8 mouse cellular contexts compared by ENCODE assay signal in the genomic region with DNA sequence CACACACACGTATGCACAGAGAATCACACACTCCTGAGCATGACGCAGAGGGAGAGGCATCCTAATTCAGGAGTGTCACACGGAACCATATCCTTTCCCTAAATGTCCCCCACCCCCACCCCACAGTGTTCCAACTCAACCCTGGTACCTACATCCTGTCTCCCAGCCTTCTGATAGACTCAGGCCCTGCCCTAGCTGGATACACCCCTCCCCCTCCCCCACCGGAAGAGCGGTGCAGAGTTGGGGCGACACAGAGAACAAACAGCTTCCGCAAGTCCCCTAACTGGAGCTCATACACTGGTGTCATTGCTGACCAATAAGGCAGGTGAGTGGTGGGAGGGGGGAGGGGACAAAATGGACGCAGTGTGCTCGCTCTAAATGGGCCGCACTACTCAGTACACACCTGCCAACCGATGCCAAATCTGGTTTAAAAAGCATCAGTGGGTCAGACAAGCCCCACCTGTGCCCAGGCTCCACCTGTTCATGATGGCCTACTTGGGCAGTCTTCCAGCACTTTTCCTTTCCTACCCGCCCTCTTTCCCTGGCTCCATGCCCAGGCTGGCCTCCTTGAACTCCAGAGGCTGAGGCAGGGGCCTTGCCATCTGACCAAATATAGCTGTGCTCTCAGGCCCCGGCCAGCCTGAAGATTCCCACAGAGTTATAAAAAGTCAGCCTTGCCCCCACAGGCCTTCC. TPM values are rescaled to one million over a fixed set of nuclear protein-coding genes. Genes with fewer than 3 reads are reported as not detected.
DNase-seq lines count a peak whose midpoint lies in the region; ATAC-seq and TF ChIP-seq lines count a peak whose summit lies in the region.

No protein-coding gene starts in this region.

- no peak for DNase-seq in heart, adult 8-10 months (ENCODE audit: low spot score)
- DNase-seq in adrenal gland, postnatal 36 days, result peak; percentile 65 to 77
- no peak for DNase-seq in right cerebral cortex, postnatal 4 days
- DNase-seq in left cerebral cortex, adult 11 months (ENCODE audit: low spot score), result no peak

- peaks cover 43% of the 10 kb centered on the region for H3K4me1 ChIP-seq in heart, embryonic 13.5 days
- no peaks in the 10 kb centered on the region for H3K4me1 ChIP-seq in intestine, postnatal 0 days (replicated peaks; ENCODE audit: control insufficient read depth, insufficient read depth, low read length)
- peaks cover 9% of the 10 kb centered on the region; the same call in 1 of the 2 replicates for H3K4me1 ChIP-seq in stomach, embryonic 14.5 days (ENCODE audit: control insufficient read depth, insufficient read depth, low read length)
- peaks cover 31% of the 10 kb centered on the region for H3K4me1 ChIP-seq in midbrain, embryonic 13.5 days (replicated peaks)

- H3K9ac ChIP-seq in heart, embryonic 13.5 days, result no peak overlapping the region
- no peak overlapping the region for H3K9ac ChIP-seq in intestine, postnatal 0 days (ENCODE audit: low read depth, low read length)
- no peak overlapping the region for H3K9ac ChIP-seq in stomach, embryonic 14.5 days (replicated peaks; ENCODE audit: low read depth, low read length)
- H3K9ac ChIP-seq in midbrain, embryonic 13.5 days (replicated peaks), result no peak overlapping the region

- ATAC-seq in heart, embryonic 13.5 days (ENCODE audit: extremely low read depth, insufficient number of reproducible peaks, low FRiP score, low TSS enrichment), result peak; percentile 39; the same call in 1 of the 2 replicates
- peak; percentile 35 for ATAC-seq in intestine, postnatal 0 days
- peak; percentile 38; the same call in 1 of the 2 replicates for ATAC-seq in stomach, embryonic 14.5 days (ENCODE audit: insufficient number of reproducible peaks, insufficient read depth, low FRiP score, low read depth)
- no peak for ATAC-seq in midbrain, embryonic 13.5 days

- H3K4me2 ChIP-seq in heart, embryonic 13.5 days, result no peak overlapping the region
- H3K4me2 ChIP-seq in intestine, postnatal 0 days (replicated peaks; ENCODE audit: low read depth), result no peak overlapping the region
- H3K4me2 ChIP-seq in stomach, embryonic 14.5 days (replicated peaks; ENCODE audit: low read depth, low read length), result no peak overlapping the region
- H3K4me2 ChIP-seq in midbrain, embryonic 13.5 days (replicated peaks), result no peak overlapping the region

- WGBS in heart, embryonic 13.5 days, result 58% methylated on average over 13 of the region's 13 CpGs
- WGBS in intestine, postnatal 0 days, result 63% methylated on average over 13 of the region's 13 CpGs
- WGBS in stomach, embryonic 14.5 days, result 63% methylated on average over 13 of the region's 13 CpGs
- WGBS in midbrain, embryonic 13.5 days, result 77% methylated on average over 13 of the region's 13 CpGs

- no peaks in the 10 kb centered on the region for H3K9me3 ChIP-seq in heart, embryonic 13.5 days
- H3K9me3 ChIP-seq in intestine, postnatal 0 days (ENCODE audit: control insufficient read depth), result no peaks in the 10 kb centered on the region
- H3K9me3 ChIP-seq in stomach, embryonic 14.5 days (ENCODE audit: control insufficient read depth, low read depth, low read length), result no peaks in the 10 kb centered on the region
- no peaks in the 10 kb centered on the region for H3K9me3 ChIP-seq in midbrain, embryonic 13.5 days

- no peak overlapping the region for H3K4me3 ChIP-seq in heart, embryonic 13.5 days
- no peak overlapping the region for H3K4me3 ChIP-seq in intestine, postnatal 0 days (ENCODE audit: low read depth, low read length)
- H3K4me3 ChIP-seq in stomach, embryonic 14.5 days (ENCODE audit: low read depth, low read length), result no peak overlapping the region
- H3K4me3 ChIP-seq in midbrain, embryonic 13.5 days (replicated peaks), result no peak overlapping the region

- peaks cover 16% of the 10 kb centered on the region for H3K27me3 ChIP-seq in heart, embryonic 13.5 days (replicated peaks)
- H3K27me3 ChIP-seq in intestine, postnatal 0 days (replicated peaks; ENCODE audit: control insufficient read depth, insufficient read depth, low read length), result peaks cover 6% of the 10 kb centered on the region; the same call in 1 of the 2 replicates
- no peaks in the 10 kb centered on the region for H3K27me3 ChIP-seq in stomach, embryonic 14.5 days (ENCODE audit: control insufficient read depth, insufficient read depth, low read length)
- H3K27me3 ChIP-seq in midbrain, embryonic 13.5 days, result peaks cover 17% of the 10 kb centered on the region

- TF ChIP-seq CTCF in intestine, postnatal 0 days (IDR thresholded peaks at IDR 0.05; ENCODE audit: low read depth), result no peak

- H3K27ac ChIP-seq in heart, embryonic 13.5 days (replicated peaks), result peak overlapping the region; percentile 73
- no peak overlapping the region for H3K27ac ChIP-seq in intestine, postnatal 0 days (ENCODE audit: low read depth, low read length)
- no peak overlapping the region; the same call in 1 of the 2 replicates for H3K27ac ChIP-seq in stomach, embryonic 14.5 days (ENCODE audit: low read length)
- H3K27ac ChIP-seq in midbrain, embryonic 13.5 days, result no peak overlapping the region

- H3K36me3 ChIP-seq in heart, embryonic 13.5 days, result no peaks in the 10 kb centered on the region
- H3K36me3 ChIP-seq in intestine, postnatal 0 days (ENCODE audit: control insufficient read depth, insufficient read depth), result no peaks in the 10 kb centered on the region
- no peaks in the 10 kb centered on the region for H3K36me3 ChIP-seq in stomach, embryonic 14.5 days (ENCODE audit: control insufficient read depth, insufficient read depth, low read length)
- H3K36me3 ChIP-seq in midbrain, embryonic 13.5 days, result no peaks in the 10 kb centered on the region

RNA-seq across cellular contexts. Expression of a gene that starts 12.8 kb away (rescaled TPM):
- polyA plus RNA-seq in heart, embryonic 13.5 days (2015; fragmentation: Nextera tagmentation; extraction: Ambion mirVana), result 0.53 and 0.60 TPM in 2 replicates
- 1 to 10 TPM; 1.7 to 2.6 (median 1.9) TPM for total RNA-seq in heart, adult 8-10 months (2022)
- 10 to 100 TPM; 34.8 to 42.3 TPM for total RNA-seq in adrenal gland, postnatal 36 days (2021)
- polyA plus RNA-seq in intestine, postnatal 0 days (2015; fragmentation: Nextera tagmentation; extraction: Ambion mirVana), result 0.57 and 0.90 TPM in 2 replicates
- 1.00 and 1.5 TPM in 2 replicates for polyA plus RNA-seq in stomach, embryonic 14.5 days (2014; fragmentation: Nextera tagmentation; extraction: Ambion mirVana)
- polyA plus RNA-seq in midbrain, embryonic 13.5 days (2015; fragmentation: Nextera tagmentation; extraction: Ambion mirVana), result 2.0 and 2.7 TPM in 2 replicates

RNA-seq across cellular contexts. Expression of a gene that starts 23.4 kb away (rescaled TPM):
- polyA plus RNA-seq in heart, embryonic 13.5 days (2015; fragmentation: Nextera tagmentation; extraction: Ambion mirVana), result 65.8 and 71.6 TPM in 2 replicates
- 10 to 100 TPM; 75.2 to 88.5 (median 78.8) TPM for total RNA-seq in heart, adult 8-10 months (2022)
- total RNA-seq in adrenal gland, postnatal 36 days (2021), result 100 to 1,000 TPM; 184 to 197 TPM
- 56.7 and 59.7 TPM in 2 replicates for polyA plus RNA-seq in intestine, postnatal 0 days (2015; fragmentation: Nextera tagmentation; extraction: Ambion mirVana)
- 52.6 and 61.3 TPM in 2 replicates for polyA plus RNA-seq in stomach, embryonic 14.5 days (2014; fragmentation: Nextera tagmentation; extraction: Ambion mirVana)
- polyA plus RNA-seq in midbrain, embryonic 13.5 days (2015; fragmentation: Nextera tagmentation; extraction: Ambion mirVana), result 21.1 and 25.3 TPM in 2 replicates

RNA-seq across cellular contexts. Expression of a gene that starts 46.6 kb away (rescaled TPM):
- 17.3 and 18.5 TPM in 2 replicates for polyA plus RNA-seq in heart, embryonic 13.5 days (2015; fragmentation: Nextera tagmentation; extraction: Ambion mirVana)
- total RNA-seq in heart, adult 8-10 months (2022), result 10 to 100 TPM; 11.8 to 18.5 (median 14.5) TPM
- 10 to 100 TPM; 38.9 to 45.3 TPM for total RNA-seq in adrenal gland, postnatal 36 days (2021)
- polyA plus RNA-seq in intestine, postnatal 0 days (2015; fragmentation: Nextera tagmentation; extraction: Ambion mirVana), result 10.1 and 12.2 TPM in 2 replicates
- polyA plus RNA-seq in stomach, embryonic 14.5 days (2014; fragmentation: Nextera tagmentation; extraction: Ambion mirVana), result 26.3 and 27.3 TPM in 2 replicates
- 37.4 and 43.4 TPM in 2 replicates for polyA plus RNA-seq in midbrain, embryonic 13.5 days (2015; fragmentation: Nextera tagmentation; extraction: Ambion mirVana)

RNA-seq across cellular contexts. Expression of a gene that starts 54.2 kb away (rescaled TPM):
- 63.6 and 73.0 TPM in 2 replicates for polyA plus RNA-seq in heart, embryonic 13.5 days (2015; fragmentation: Nextera tagmentation; extraction: Ambion mirVana)
- total RNA-seq in heart, adult 8-10 months (2022), result 10 to 100 TPM; 26.6 to 35.1 (median 32.8) TPM
- total RNA-seq in adrenal gland, postnatal 36 days (2021), result 10 to 100 TPM; 76.3 to 85.9 TPM
- 75.7 and 77.1 TPM in 2 replicates for polyA plus RNA-seq in intestine, postnatal 0 days (2015; fragmentation: Nextera tagmentation; extraction: Ambion mirVana)
- 93.1 and 97.7 TPM in 2 replicates for polyA plus RNA-seq in stomach, embryonic 14.5 days (2014; fragmentation: Nextera tagmentation; extraction: Ambion mirVana)
- 87.7 and 110 TPM in 2 replicates for polyA plus RNA-seq in midbrain, embryonic 13.5 days (2015; fragmentation: Nextera tagmentation; extraction: Ambion mirVana)

Comparison
In these comparisons a context has a peak if more than half of its experiments do, and no peak if none do; other contexts are left out.
1. DNase-seq: peak in adrenal gland, postnatal 36 days (2 of 2); none in heart, adult 8-10 months (single experiment), right cerebral cortex, postnatal 4 days (single experiment) and left cerebral cortex, adult 11 months (single experiment).